Mouse (Mus musculus): Measurements from ENCODE around the gene Gm20518. TPM values are rescaled to one million over a fixed set of nuclear protein-coding genes. Genes with fewer than 3 reads are reported as not detected.

Gene Gm20518
- polyA plus RNA-seq, 1 experiment = 0.08 TPM

- peak within 1 kb of the TSS; percentile 44 for H3K4me2 ChIP-seq (ENCODE audit: low read depth)
- no peak within 1 kb of the TSS for H3K4me3 ChIP-seq
- H3K36me3 ChIP-seq (ENCODE audit: control insufficient read depth, insufficient read depth) = no peaks in the 10 kb centered on the region
- no peaks in the 10 kb centered on the region for H3K79me2 ChIP-seq (ENCODE audit: control insufficient read depth, insufficient read depth)
- TF ChIP-seq POLR2A (IDR thresholded peaks at IDR 0.05; ENCODE audit: insufficient read length, low read depth) = no peak
- no peak for TF ChIP-seq SRF (IDR thresholded peaks at IDR 0.05; ENCODE audit: control insufficient read depth, insufficient read length, low read depth)
- TF ChIP-seq POLR2AphosphoS2 (IDR thresholded peaks at IDR 0.05; ENCODE audit: insufficient read length, low read depth) = no peak
- TF ChIP-seq TCF12 (IDR thresholded peaks at IDR 0.05; ENCODE audit: insufficient read depth, poor library complexity, severe bottlenecking) = no peak
- no peak for TF ChIP-seq USF1 (IDR thresholded peaks at IDR 0.05; ENCODE audit: low read depth)
- no peak for TF ChIP-seq MYOD1 (IDR thresholded peaks at IDR 0.05; ENCODE audit: control insufficient read depth in 1 of 3, insufficient read length in 2 of 3, low read depth in 2 of 3)
- no peak for TF ChIP-seq MAX (IDR thresholded peaks at IDR 0.05; ENCODE audit: low read depth)
- no peak for TF ChIP-seq TCF3 (IDR thresholded peaks at IDR 0.05; ENCODE audit: insufficient read length, low read depth)
- no peak for TF ChIP-seq CEBPB (IDR thresholded peaks at IDR 0.05; ENCODE audit: insufficient read depth, poor library complexity, severe bottlenecking)
- no peak for TF ChIP-seq E2F4 (IDR thresholded peaks at IDR 0.05; ENCODE audit: insufficient read depth)
- TF ChIP-seq REST (IDR thresholded peaks at IDR 0.05; ENCODE audit: insufficient read depth, insufficient read length) = no peak
- TF ChIP-seq MYOG (IDR thresholded peaks at IDR 0.05; ENCODE audit: control insufficient read depth in 1 of 3, insufficient read depth in 1 of 3, insufficient read length in 2 of 3, low read depth in 2 of 3) = no peak
- H3ac ChIP-seq (ENCODE audit: control insufficient read depth, insufficient read length) = no peak within 1 kb of the TSS
- peaks cover 66% of the 10 kb centered on the region for H3K27me3 ChIP-seq (ENCODE audit: control insufficient read depth, insufficient read depth, insufficient read length)
Measured at GRCm38 (mm10) chr16:17832821-17833220, 58.6 kb downstream of the Gm20518 start, which contains the start of gene B830017H08Rik. Gene B830017H08Rik (plus strand): TSS chr16:17833121.

DNA sequence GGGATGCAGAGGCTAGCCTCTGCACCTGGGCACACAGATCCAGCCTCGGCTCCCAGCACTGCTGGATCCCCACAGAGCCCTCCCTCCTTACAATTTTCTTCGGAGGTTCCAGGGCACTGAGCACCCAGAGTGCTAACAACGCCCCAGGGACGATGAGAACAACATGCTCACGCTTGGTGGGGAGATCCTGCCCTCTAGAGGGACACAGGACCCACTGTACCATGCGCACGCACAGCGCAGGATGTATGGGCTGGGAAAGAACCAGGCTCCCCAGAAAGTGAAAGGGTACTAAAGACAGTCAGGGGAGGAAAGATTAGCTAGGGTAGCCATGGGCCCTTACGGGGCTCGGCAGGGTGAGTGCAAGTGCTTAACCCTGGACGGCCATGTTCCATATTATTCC lies 59.7 kb downstream of the Gm20518 start:
- Histone ChIP-seq H3K79me2 (ENCODE audit: control insufficient read depth, insufficient read depth) (no peaks in the 10 kb centered on the region), H3K4me2 (ENCODE audit: low read depth) (no peak overlapping the region), H3ac (ENCODE audit: control insufficient read depth, insufficient read length) (no peak overlapping the region), H3K4me3 (no peak overlapping the region), H3K36me3 (ENCODE audit: control insufficient read depth, insufficient read depth) (no peaks in the 10 kb centered on the region), H3K27me3 (ENCODE audit: control insufficient read depth, insufficient read depth, insufficient read length) (peaks cover 68% of the 10 kb centered on the region)
- no peak for TF ChIP-seq MAX (IDR thresholded peaks at IDR 0.05; ENCODE audit: low read depth)

GRCm38 (mm10) chr16:17830385-17831178 lies 60.9 kb downstream of the Gm20518 start:
- TF ChIP-seq MYOG (IDR thresholded peaks at IDR 0.05; ENCODE audit: control insufficient read depth in 1 of 3, insufficient read depth in 1 of 3, insufficient read length in 2 of 3, low read depth in 2 of 3) (no peak), MAX (IDR thresholded peaks at IDR 0.05; ENCODE audit: low read depth) (no peak), CEBPB (IDR thresholded peaks at IDR 0.05; ENCODE audit: insufficient read depth, poor library complexity, severe bottlenecking) (no peak), USF1 (IDR thresholded peaks at IDR 0.05; ENCODE audit: low read depth) (no peak), POLR2A (IDR thresholded peaks at IDR 0.05; ENCODE audit: insufficient read length, low read depth) (no peak), SRF (IDR thresholded peaks at IDR 0.05; ENCODE audit: control insufficient read depth, insufficient read length, low read depth) (no peak), REST (IDR thresholded peaks at IDR 0.05; ENCODE audit: insufficient read depth, insufficient read length) (no peak), POLR2AphosphoS2 (IDR thresholded peaks at IDR 0.05; ENCODE audit: insufficient read length, low read depth) (no peak), E2F4 (IDR thresholded peaks at IDR 0.05; ENCODE audit: insufficient read depth) (no peak)
- H3K4me3 ChIP-seq = no peak overlapping the region
- no peaks in the 10 kb centered on the region for H3K79me2 ChIP-seq (ENCODE audit: control insufficient read depth, insufficient read depth)
- H3ac ChIP-seq (ENCODE audit: control insufficient read depth, insufficient read length) = no peak overlapping the region
- peaks cover 66% of the 10 kb centered on the region for H3K27me3 ChIP-seq (ENCODE audit: control insufficient read depth, insufficient read depth, insufficient read length)
- H3K4me2 ChIP-seq (ENCODE audit: low read depth) = no peak overlapping the region
- H3K36me3 ChIP-seq (ENCODE audit: control insufficient read depth, insufficient read depth) = no peaks in the 10 kb centered on the region

DNA sequence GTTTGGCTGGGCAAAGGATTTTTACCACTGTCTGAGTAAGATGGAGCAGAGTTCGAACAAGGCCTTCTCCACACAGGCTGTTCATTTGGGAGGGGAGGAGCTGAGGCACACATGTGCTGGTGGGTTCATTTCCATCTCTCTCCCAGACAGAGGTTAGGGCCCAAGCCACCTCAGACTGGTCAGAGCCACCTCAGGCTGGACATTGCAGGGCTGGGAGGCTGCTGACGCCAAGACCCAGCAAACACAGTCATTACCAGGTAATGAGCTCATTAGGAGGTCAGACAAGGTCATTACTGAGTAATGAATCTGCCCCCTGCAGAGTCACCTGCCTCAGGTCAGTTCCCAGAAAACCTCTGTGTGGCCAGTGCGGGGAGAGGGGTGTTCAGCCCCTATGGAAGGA lies 62.6 kb downstream of the Gm20518 start:
- Histone ChIP-seq H3K36me3 (ENCODE audit: control insufficient read depth, insufficient read depth) (no peaks in the 10 kb centered on the region), H3K27me3 (ENCODE audit: control insufficient read depth, insufficient read depth, insufficient read length) (peaks cover 51% of the 10 kb centered on the region), H3K79me2 (ENCODE audit: control insufficient read depth, insufficient read depth) (no peaks in the 10 kb centered on the region), H3K4me2 (ENCODE audit: low read depth) (no peak overlapping the region), H3ac (ENCODE audit: control insufficient read depth, insufficient read length) (no peak overlapping the region), H3K4me3 (no peak overlapping the region)
- TF ChIP-seq MYOG (IDR thresholded peaks at IDR 0.05; ENCODE audit: control insufficient read depth in 1 of 3, insufficient read depth in 1 of 3, insufficient read length in 2 of 3, low read depth in 2 of 3) (no peak), REST (IDR thresholded peaks at IDR 0.05; ENCODE audit: insufficient read depth, insufficient read length) (no peak), USF1 (IDR thresholded peaks at IDR 0.05; ENCODE audit: low read depth) (no peak), MYOD1 (IDR thresholded peaks at IDR 0.05; ENCODE audit: control insufficient read depth in 1 of 3, insufficient read length in 2 of 3, low read depth in 2 of 3) (no peak), POLR2A (IDR thresholded peaks at IDR 0.05; ENCODE audit: insufficient read length, low read depth) (no peak), MAX (IDR thresholded peaks at IDR 0.05; ENCODE audit: low read depth) (no peak), POLR2AphosphoS2 (IDR thresholded peaks at IDR 0.05; ENCODE audit: insufficient read length, low read depth) (no peak), CEBPB (IDR thresholded peaks at IDR 0.05; ENCODE audit: insufficient read depth, poor library complexity, severe bottlenecking) (no peak), E2F4 (IDR thresholded peaks at IDR 0.05; ENCODE audit: insufficient read depth) (no peak), SRF (IDR thresholded peaks at IDR 0.05; ENCODE audit: control insufficient read depth, insufficient read length, low read depth) (no peak), TCF12 (IDR thresholded peaks at IDR 0.05; ENCODE audit: insufficient read depth, poor library complexity, severe bottlenecking) (no peak), TCF3 (IDR thresholded peaks at IDR 0.05; ENCODE audit: insufficient read length, low read depth) (no peak)

GRCm38 (mm10) chr16:17828229-17828628 lies 63.2 kb downstream of the Gm20518 start:
- no peak overlapping the region for H3ac ChIP-seq (ENCODE audit: control insufficient read depth, insufficient read length)
- H3K79me2 ChIP-seq (ENCODE audit: control insufficient read depth, insufficient read depth) = no peaks in the 10 kb centered on the region
- peaks cover 44% of the 10 kb centered on the region for H3K27me3 ChIP-seq (ENCODE audit: control insufficient read depth, insufficient read depth, insufficient read length)
- no peaks in the 10 kb centered on the region for H3K36me3 ChIP-seq (ENCODE audit: control insufficient read depth, insufficient read depth)
- no peak overlapping the region for H3K4me3 ChIP-seq
- no peak for TF ChIP-seq CEBPB (IDR thresholded peaks at IDR 0.05; ENCODE audit: insufficient read depth, poor library complexity, severe bottlenecking)
- no peak for TF ChIP-seq MAX (IDR thresholded peaks at IDR 0.05; ENCODE audit: low read depth)
- no peak for TF ChIP-seq SRF (IDR thresholded peaks at IDR 0.05; ENCODE audit: control insufficient read depth, insufficient read length, low read depth)
- no peak for TF ChIP-seq MYOD1 (IDR thresholded peaks at IDR 0.05; ENCODE audit: control insufficient read depth in 1 of 3, insufficient read length in 2 of 3, low read depth in 2 of 3)
- TF ChIP-seq MYOG (IDR thresholded peaks at IDR 0.05; ENCODE audit: control insufficient read depth in 1 of 3, insufficient read depth in 1 of 3, insufficient read length in 2 of 3, low read depth in 2 of 3) = no peak
- no peak for TF ChIP-seq POLR2AphosphoS2 (IDR thresholded peaks at IDR 0.05; ENCODE audit: insufficient read length, low read depth)
- no peak for TF ChIP-seq REST (IDR thresholded peaks at IDR 0.05; ENCODE audit: insufficient read depth, insufficient read length)
- no peak for TF ChIP-seq TCF3 (IDR thresholded peaks at IDR 0.05; ENCODE audit: insufficient read length, low read depth)
- no peak for TF ChIP-seq POLR2A (IDR thresholded peaks at IDR 0.05; ENCODE audit: insufficient read length, low read depth)
- TF ChIP-seq E2F4 (IDR thresholded peaks at IDR 0.05; ENCODE audit: insufficient read depth) = no peak
- no peak for TF ChIP-seq TCF12 (IDR thresholded peaks at IDR 0.05; ENCODE audit: insufficient read depth, poor library complexity, severe bottlenecking)
- no peak for TF ChIP-seq USF1 (IDR thresholded peaks at IDR 0.05; ENCODE audit: low read depth)
- H3K4me2 ChIP-seq (ENCODE audit: low read depth) = no peak overlapping the region
